Mouse (Mus musculus) adrenal gland, postnatal 10 days (tissue): Measurements from ENCODE around the gene Pon2. TPM values are rescaled to one million over a fixed set of nuclear protein-coding genes. Genes with fewer than 3 reads are reported as not detected.

ENCODE experiments used
- DNase-seq: peaks from one replicate; pipeline ENCODE4 v3.0.0; 2021; ENCODE audit warnings: mixed read lengths
- total RNA-seq, 2 experiments: library from RNA; stranded (reverse); gene quantifications; 2 replicates each; pipeline ENCODE4 v1.2.3; 2021

Gene Pon2
- total RNA-seq, 2 experiments from 2014 or later = 25.4 to 28.6 TPM

- DNase-seq = no peak
Measured at GRCm38 (mm10) chr6:5292841-5293240, 5.4 kb downstream of the Pon2 start.

DNA sequence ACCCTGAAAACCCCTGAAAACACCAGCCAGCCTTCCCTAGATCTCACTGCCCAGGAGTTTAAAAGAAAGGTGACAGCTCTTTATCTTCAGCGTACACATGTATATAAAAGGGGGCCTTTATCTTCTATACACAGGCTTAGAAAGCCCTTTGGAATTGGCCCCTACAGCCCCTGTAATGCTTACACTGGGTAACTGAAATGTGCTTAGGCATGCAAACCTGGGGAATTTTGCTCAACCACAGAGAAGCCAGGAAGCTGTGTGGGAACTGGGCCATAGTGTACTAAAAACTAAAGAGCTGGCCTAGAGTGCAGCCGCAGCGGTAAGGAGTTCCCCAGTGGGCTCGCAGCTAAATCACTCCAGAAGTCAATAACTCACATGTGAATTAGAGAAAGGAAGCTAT, 6.8 kb downstream of the Pon2 start:
- peak; percentile 27 for DNase-seq

GRCm38 (mm10) chr6:5287919-5288318, 10.3 kb downstream of the Pon2 start:
- no peak for DNase-seq

GRCm38 (mm10) chr6:5287392-5287791, 10.9 kb downstream of the Pon2 start:
- no peak for DNase-seq

- DNase-seq = no peak
Measured at GRCm38 (mm10) chr6:5282418-5282817, 15.8 kb downstream of the Pon2 start.

GRCm38 (mm10) chr6:5280576-5281305, 17.5 kb downstream of the Pon2 start:
- DNase-seq = no peak

DNA sequence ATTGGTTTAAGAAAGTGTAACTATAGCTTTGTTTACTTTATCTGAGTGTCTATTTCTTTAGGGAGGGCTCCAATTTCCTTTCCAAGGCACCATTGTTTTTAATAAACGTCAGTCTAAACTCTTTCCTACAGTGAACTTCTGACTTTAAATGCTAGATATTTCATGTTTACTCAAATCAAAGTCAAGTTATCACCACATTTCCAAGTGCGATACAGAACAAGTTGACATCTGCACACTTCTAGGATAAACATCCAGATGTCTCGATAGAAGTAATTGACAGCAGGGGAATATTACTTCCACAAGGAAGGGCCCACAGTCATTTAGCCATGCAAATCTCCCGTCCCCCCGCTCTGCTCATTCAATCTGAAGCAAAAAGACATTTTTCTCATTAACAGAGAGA, 20.3 kb downstream of the Pon2 start:
- no peak for DNase-seq

GRCm38 (mm10) chr6:5269641-5270040, 28.6 kb downstream of the Pon2 start:
- no peak for DNase-seq

GRCm38 (mm10) chr6:5264793-5265192, 33.5 kb downstream of the Pon2 start:
- DNase-seq = no peak

DNA sequence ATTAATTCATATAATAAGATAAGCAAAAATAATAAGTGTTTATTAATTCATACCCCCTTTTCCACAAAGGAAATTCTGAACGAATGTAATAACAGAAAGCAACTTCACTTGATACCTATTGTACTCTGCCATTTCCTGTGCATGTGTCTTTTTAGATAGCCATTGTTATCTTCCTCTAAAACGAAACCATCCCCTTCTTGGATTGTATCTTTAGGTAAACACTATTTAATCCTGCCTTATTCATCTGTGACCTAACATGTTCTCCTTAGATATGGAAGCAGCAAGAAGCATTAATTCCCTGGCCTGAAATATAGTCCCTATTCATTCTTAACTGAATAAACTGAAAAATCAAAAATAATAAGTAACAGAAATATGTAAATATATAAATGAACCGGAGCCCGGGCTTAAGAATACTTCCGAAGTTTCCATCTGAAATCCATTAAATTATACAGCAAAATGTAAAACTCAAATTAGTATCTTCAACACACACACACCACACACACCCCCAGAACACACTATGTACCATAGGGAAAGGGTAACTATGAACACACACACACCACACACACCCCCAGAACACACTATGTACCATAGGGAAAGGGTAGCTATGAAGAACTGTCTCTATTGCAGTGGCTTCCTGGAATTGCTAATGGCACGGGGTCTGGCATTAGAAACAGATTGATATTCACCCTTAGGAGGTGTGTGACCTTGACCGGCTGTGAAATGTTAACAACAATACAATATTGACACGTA, 34.8 kb downstream of the Pon2 start:
- no peak for DNase-seq

DNA sequence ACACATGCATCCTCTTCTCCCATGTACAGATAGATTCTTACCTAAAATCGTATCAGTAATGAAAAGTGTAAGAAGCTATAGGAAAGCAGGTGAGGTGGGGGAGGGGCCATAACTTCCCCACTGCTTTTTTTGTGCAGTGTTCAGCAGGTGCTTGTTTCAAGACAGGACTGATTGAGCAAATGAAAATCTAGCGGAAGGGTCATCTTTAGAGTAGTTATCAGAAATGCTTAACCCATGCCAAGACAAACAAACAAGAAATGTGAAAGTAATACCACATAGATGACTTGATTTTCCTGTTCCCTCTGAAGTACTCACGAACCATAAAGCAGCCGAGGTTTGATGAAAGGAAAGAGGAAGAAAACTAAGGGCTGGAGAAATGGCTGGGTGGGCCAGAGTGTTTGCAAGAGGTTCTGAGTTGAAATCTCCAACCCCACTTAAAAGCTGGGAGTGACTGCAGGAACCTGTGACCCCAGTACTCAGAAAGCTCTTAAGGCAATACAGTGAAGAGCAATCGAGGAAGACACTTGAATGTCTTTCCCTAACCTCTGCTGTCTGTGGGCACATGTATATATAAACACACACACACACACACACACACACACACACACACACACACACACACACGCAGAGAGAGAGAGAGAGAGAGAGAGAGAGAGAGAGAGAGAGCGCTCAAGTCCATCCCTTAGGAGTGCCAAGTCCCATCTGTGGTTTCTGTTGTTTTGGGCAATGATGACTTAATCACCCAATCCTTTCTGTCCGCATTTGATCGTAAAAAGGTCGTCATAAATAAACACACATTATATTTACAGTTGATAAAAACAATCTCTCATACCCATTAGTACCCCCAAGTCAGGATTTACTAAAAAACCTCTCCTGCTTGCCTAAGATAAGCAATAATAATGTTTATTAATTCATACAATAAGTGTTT, 35.7 kb downstream of the Pon2 start:
- no peak for DNase-seq

GRCm38 (mm10) chr6:5255722-5256451, 42.4 kb downstream of the Pon2 start, which contains the start of gene Pon3:
Pon3 (minus strand) TSS chr6:5256286.
- peak; percentile 88 for DNase-seq

DNA sequence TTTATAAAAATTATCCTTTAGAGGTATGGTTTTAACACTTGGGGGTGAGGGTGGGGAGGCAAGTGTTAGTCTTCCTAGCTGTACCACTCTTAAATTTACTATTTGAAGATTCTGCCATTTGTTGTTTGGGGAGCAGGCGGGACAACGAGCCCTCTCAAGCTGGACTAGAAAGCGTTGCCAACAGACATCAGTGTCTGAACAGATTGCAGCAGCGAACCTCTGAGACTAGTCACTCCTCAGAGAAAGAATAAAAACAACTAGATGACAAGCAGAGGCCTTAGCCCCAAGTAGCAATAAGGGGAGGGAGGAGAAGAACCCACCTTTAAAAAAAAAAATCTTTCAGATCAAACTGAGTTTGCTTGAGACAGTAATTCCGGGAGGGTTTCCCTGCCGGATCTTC, 43.0 kb downstream of the Pon2 start:
- peak; percentile 20 for DNase-seq

GRCm38 (mm10) chr6:5254869-5255268, 43.4 kb downstream of the Pon2 start:
- DNase-seq = no peak

GRCm38 (mm10) chr6:5245926-5246325, 52.3 kb downstream of the Pon2 start:
- no peak for DNase-seq

DNA sequence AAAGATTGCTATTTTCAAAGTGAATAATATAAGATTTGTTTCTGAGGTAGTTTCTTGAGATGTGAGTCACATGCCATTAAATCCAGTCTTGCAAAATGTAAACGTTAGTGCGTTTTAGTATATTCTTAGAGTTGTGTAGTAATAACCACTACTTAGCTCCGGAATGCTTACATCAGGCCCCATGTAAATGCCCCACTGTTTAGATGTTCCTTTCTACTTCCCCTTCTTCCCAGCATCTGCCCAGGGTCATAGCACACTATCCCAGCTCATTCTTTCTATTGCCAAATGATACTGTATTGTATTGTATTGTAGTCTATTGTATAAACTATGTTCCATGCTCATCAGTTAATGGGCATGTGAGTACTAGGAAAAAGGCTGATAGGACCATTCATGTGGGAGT, 59.5 kb downstream of the Pon2 start:
- no peak for DNase-seq

- no peak for DNase-seq
Measured at GRCm38 (mm10) chr6:5237510-5237909, 60.7 kb downstream of the Pon2 start.

GRCm38 (mm10) chr6:5236843-5237371, 61.3 kb downstream of the Pon2 start:
- no peak for DNase-seq

DNA sequence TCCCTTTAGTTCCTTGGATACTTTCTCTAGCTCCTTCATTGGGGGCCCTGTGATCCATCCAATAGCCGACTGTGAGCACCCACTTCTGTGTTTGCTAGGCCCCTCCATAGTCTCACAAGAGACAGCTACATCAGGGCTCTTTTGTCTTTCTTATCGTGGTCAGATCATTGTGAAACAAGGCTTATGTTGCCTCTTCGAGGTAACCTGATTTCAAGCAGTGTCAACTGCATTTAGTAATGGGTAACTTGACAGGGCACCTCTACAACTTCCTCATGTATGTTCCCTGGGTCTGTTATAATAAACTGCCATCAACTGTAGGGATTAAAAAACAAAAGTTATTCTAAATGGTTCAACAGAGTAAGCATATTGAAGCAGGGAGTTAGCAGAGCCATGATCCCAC, 63.7 kb downstream of the Pon2 start:
- DNase-seq = no peak

- DNase-seq = peak; percentile 47
Measured at GRCm38 (mm10) chr6:5233812-5234211, 64.4 kb downstream of the Pon2 start.

- DNase-seq = no peak
Measured at GRCm38 (mm10) chr6:5232022-5232421, 66.2 kb downstream of the Pon2 start.

DNA sequence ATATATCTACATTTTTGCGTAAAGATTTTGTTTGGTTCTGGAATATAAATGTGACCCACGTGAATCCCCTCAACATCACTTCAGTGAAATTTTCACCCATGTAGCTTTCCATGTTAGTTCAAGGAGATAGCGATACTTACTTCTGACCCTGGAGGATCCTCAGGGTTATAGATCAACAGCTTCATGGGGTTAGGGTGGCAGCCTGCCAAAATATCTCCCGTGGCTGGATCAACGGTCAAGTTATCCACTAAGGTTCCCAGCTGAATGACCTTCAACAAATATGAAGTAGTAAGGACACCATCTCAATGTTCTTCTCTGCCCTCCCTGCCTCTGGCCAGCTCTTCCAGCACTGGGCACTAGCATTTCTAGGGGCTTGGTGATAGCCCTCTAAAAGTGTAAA, 68.0 kb downstream of the Pon2 start:
- no peak for DNase-seq
